Mouse (Mus musculus) kidney, postnatal 10 days (tissue): ENCODE measurements around the gene Gpr39.
"Not testable (repeated sequence)": the region's sequence is repeated elsewhere in the genome, so short reads cannot be mapped to it uniquely, and the experiment has no call there.

Source experiments
- DNase-seq: peaks from one replicate; pipeline ENCODE4 v3.0.0; 2021; ENCODE audit warnings: mixed read lengths

Gpr39 gene

DNA sequence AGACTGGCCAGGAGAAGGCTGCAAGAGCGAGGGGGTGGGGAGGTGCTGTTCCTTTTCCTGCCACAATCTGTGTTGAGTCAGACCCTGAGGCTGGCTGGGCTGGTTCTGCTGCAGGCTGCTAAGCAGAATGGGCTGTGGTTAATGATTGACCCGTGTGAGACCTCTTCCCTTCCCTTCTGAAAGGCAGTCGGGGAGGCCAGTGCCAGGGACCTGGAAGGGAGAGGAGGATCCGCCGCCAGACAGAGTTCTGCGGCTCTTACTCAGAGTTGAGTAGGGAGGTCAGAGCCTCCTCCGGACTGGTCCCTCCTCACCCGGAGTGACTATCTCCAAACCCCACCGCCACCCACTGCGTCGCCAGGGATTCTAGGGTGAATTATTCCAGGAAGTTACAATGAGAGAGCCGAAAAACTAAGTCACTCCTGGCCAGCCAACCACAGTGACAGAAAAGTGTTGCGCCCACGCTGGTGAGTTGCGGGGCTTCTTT, at the start of gene Gpr39:
Gene Gpr39 (plus strand): TSS at position 206 of the 484 bp plus-strand sequence.
- peak; percentile 86 for DNase-seq

DNA sequence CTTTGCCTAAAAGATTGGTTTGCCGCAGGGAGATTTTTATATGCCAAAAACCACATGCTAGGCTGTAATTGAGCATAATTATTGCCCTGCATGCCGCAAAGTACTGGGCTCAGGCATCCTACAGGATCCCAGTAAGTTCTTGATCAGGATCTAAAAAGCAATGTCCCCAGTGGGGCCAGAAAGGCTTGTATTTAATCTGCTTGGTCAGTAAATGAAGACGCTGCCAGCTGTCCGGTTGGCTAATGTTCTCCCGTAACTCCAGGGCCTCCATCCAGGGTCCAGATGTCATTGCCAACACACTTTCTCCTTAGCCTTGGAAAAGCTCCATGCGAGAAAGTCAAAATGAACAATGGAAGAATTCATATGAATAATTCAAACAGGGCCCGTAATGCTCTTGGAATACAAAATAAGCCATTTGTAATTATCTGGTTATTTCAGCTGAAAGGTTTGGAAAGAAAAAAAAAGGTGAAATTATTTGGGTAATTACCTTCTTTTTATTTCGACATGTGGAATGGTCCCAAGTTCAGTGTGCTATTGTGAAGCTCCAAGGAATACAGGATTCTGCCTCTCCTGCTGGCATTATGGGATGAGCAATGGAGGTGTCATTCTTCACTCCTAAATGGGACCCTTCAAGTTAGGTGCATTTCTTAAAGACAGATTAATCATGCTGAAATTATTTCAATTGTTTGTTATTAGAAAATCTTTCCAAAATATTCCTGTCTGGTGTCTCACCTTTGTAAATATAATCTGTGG, 37.1 kb upstream of the Gpr39 start:
- DNase-seq = no peak

DNA sequence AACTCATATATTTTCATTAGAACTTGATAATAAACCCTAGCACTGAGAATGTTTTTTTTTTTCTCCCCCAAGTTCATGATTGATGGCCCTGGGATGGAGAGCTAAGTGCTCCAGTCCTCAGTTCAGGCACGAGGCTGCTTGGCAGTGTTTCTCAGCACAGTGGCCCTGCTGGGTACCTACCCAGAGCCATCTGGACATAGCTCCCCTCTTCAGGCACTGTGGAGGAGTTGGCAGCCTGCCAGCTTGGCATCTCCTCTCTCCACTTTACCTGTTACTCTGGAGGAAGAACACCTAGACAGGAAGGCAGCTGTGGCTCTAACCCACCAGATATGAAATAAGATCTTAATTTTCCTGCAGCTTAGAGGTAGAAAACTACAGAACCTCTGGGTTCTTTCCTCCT, 33.2 kb upstream of the Gpr39 start:
- peak; percentile 10 for DNase-seq

DNA sequence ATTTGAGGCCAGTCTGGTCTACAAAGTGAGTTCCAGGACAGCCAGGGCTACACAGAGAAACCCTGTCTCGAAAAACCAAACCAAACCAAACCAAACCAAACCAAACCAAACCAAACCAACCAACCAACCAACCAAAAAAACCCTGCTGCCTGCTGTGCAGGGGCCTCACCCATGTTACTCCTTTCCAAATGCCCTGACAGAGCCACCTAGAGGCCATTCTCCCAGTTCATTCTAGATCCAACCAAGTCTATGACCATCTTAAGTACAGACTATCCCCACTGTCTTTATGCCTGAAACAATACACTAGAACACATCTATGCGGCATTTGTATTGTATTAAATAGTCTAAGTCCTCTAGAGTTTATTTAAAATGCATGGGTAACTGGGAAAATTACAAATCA, 30.0 kb upstream of the Gpr39 start:
- DNase-seq = not testable (repeated sequence)

DNA sequence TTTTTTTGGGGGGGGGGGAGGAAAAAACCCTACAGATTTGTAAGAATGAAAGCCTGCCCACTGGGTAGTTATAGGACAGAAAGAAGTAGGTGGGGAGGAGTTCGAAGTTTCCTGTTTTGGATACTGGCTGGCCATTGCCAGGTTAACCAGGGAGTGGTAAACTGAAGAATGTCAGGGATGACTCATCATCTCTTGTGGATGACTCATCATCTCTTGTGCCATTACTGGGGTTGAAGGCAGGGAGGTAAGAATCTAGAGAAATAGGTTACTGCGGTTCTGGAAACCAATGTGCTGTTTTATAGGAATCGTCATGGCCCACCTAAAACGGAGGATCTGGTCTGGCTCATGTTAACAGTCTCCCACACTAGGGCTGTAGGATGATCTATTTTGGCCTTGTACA, 28.8 kb upstream of the Gpr39 start:
- no peak for DNase-seq

DNA sequence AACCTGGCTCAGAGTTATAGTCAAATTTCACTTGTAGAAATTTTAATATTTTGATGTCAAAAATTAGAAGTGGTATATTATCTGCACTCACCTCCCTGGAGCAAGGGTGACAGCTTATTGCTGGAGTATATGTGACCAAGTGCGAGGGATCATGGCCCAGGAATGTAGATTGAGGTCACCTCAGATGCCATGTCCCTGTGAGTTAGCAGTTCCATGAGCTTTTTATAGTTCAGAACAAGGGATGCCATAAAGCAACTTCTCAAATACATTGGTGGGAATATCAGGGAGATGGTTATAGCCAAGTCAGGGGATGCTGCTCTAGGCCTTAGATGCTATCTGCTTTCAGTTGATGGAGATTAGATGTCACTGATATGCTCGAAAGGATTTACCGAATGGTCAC, 27.7 kb upstream of the Gpr39 start:
- DNase-seq = no peak

DNA sequence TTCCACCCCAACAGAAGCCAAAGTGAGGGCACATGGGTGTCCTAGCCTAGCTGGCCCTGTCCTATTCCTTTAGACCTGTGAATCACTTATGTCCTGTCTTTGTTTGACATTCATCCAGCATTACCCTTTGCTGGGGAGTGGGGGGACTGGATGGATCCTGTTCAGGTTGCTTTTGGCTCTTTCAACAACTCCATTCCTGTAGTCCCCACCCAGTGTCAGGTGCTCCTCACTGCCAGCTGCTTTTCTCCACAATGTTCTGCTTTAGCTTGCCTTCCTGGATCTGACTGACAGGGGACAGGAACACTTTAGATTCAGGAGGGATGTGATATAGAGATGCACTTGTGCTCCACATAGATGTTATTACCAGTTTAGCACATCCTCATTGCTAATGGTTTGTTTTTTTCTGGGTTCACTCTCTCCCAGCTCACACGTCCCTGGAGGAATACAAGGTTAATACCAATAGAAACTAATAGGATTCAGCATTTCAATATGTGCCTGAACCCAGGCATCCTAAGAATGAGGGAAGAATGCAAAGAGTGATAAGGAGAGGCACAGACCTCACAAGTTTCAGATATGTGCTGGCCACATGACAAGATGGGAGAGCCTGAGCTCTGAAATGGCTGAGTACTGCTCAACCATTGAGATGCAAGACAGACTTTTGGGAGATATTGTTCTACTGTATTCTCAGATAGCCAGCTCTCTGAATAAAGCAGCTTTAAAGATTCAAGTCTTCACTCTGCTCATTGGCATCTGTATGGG, 23.8 kb upstream of the Gpr39 start:
- no peak for DNase-seq

DNA sequence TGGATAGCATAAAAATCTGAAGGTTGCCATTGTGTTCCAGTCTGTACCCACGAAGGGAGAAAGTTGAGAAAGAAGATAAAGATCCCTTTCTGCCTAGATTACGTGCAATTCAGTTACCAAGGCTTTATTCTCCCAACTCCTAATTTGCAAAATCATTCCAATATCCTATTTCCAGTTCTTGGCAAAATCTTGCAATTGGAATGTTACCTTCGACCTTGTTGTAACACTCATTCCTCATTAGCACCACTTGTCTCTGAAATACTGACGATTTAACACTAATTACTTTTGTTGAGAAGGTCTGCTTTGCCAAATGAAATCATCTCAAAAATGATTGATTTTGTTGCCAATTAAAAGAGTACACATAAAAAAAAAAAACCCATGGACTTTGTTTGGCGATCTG, 19.4 kb upstream of the Gpr39 start:
- DNase-seq = no peak

DNA sequence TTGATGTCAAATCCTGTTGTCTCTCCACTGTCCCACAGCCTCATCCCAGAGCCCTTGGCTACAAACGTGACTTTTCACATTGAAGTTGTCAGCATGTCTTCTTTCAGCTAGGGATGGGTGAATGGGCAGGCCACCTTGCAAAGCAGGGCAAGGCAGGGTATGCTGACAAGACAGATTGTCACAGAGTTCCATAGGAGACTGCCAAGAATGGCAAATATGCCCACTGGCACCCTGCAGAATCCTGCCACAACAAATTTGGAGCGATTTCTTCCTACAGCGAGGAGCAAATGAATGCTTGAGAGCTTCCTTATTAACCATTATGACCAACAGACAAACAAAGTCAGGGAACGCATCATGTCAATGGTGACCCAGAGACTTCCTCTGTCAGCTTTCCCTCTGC, 16.6 kb upstream of the Gpr39 start:
- no peak for DNase-seq

DNA sequence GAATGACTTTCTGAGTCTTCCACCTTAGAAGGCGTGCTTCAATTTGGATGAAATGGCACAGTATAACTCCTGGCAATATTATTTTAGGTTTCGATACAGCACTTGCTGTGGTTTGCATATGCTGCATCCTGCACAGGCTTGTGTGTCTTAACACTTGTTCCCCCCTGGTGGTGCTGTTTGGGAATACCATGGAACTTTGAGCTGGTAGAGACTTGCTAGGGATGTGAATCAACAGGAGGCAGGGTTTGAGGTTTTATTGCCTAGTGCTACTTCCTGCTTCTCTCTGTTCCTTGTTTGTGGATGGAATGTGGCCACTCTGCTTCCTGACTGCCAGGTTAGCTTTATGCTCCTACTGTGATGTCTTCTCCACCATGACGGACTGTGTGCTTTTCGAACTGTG, 15.9 kb upstream of the Gpr39 start:
- DNase-seq = no peak

DNA sequence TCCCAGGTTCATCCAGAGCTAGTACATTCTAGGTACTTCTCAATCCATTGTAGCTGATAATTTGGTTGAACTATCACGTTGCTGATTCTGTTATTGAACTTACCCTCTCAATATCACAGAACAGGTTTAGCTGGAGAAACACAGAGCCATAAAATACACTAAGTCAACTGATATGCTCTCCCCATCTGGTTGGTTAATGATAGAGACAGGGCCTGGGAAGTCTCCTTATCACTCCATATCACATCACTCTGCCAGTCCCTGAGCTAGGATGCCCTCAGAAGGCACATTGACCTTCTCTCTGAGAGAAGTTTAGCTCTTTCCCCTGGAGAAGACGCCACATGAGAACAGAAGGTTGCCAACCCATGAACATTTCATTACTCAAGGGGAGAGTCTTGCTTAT, 14.7 kb upstream of the Gpr39 start:
- no peak for DNase-seq

DNA sequence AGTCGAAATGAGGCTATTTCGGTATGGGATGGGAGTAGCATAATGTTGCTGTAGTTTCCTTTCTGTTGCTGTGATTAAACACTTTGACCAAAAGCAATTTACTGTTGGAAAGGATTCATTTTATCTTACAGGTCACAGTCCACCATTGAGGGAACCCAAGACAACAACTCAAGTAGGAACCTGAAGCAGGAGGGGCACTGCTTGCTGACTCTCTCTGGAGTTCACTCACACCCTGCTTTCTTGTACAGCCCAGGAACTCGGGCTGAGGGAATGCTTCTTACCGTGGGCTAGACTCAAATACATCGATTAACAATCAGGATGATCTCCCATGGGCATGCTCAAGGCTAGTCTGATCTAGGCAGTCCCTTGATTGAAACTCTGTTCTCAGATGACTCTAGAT, 14.1 kb upstream of the Gpr39 start:
- no peak for DNase-seq

DNA sequence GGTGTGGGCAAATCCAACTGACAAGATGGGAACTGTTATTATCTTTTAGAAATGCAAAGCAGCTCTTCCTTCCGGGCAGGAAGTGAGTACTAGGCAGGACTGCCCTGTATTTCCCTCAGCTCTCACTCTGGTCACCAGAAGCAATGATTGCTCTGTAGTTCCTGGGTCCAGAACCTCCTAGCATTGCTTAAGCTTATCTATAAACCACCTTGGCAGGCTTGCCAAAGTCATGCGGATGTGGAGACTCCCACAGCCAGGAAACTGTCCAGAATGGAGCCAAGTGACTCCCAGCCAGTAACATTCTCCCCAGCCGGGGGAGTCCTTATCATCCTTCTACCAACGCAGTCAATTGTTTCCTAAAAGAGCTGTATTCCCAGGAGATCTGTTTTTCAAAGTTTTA, 13.7 kb upstream of the Gpr39 start:
- peak; percentile 45 for DNase-seq

DNA sequence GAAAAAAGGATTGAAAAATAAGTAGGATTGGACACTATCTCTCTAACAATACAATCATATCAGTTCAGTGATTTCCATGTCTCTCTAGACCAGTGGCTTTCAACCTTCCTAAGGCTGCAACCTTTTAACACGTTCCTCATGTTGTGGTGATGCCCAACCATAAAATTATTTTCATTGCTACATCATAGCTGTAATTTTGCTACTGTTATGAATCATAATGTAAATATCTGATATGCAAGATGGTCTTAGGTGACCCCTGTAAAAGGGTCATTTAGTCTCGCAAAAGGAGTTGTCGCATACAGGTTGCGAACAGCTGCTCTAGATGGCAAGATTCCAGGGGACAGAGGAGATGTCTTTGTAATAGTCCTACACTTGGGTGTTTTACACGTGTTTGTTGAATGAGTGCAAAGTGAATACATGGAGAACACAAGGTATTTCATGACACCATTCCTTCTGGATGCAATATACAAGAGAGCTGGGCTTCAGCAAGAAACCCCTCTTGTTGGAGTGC, 11.6 kb upstream of the Gpr39 start:
- no peak for DNase-seq

DNA sequence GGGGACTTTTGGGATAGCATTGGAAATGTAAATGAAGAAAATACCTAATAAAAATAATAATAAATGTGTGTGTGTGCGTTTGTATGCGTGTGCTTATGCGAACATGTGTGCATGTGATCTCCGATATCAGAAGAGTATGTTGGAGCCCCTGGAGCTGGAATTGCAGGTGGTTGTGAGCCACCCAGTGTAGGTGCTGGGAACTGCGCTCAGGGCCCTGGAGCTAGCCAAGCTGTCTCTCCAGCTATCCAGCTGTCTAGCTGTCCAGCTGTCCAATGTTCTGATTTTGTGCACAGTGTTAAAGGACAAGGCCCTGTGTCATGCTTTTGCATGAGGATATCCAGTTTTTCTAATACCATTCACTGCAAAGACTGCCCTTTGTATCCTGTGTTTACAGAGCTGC, 7.8 kb upstream of the Gpr39 start:
- DNase-seq = peak; percentile 22

DNA sequence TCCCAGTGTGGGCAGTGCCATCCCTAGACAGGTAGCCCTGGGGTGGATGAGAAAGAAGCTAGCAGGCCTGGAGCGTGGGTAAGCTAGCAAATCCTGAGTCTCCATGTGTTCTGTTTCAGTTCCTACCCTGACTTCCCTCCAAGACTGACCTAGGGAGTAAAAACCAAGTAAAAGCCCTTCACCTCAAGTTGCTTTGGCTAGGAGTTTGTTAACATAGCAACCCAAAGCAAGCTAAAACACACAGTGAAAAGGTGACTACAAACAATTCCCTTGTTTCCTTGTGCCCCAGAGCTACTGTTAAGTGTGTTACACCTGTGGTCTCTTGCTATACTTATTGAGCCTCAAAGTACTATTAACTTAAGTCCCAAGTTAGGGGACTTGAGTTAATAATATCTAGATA, 1.6 kb upstream of the Gpr39 start:
- no peak for DNase-seq

DNA sequence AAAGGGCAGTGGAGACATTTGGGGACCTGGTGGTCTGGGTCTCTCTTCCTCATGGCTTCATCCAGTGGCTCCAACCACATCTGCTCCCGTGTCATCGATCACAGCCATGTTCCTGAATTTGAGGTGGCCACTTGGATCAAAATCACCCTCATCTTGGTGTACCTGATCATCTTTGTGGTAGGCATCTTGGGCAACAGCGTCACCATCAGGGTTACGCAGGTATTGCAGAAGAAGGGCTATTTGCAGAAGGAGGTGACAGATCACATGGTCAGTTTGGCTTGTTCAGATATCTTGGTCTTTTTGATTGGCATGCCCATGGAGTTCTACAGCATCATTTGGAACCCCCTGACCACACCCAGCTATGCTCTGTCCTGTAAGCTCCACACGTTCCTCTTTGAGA, 491 bp downstream of the Gpr39 start:
- peak; percentile 20 for DNase-seq

DNA sequence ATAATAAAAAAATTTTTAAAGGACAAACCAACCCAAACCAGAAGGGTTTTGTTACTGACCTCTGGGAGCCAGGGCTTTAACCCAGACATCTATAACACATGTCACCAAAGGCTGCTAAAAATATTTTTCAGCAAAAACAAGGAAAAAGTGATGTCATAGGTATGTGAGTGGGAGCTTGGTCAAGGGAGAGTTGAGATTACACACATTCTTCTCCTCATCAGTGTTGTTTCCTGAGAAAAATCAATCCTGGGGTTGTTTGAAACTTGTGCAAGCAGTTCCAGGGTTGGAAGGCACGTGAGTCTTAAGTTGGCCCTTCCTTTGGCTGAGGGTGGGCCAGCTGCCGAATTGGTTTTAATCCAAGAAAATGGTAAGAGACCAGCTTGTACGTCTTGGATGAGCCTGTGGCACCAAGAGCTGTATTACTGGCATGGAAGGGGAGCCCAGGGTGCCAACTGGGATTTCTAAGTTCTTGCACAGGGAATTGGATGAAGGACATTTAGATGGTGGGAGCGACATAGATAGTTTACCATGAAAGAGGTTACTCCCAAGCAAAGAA, 2.8 kb downstream of the Gpr39 start:
- DNase-seq = no peak

DNA sequence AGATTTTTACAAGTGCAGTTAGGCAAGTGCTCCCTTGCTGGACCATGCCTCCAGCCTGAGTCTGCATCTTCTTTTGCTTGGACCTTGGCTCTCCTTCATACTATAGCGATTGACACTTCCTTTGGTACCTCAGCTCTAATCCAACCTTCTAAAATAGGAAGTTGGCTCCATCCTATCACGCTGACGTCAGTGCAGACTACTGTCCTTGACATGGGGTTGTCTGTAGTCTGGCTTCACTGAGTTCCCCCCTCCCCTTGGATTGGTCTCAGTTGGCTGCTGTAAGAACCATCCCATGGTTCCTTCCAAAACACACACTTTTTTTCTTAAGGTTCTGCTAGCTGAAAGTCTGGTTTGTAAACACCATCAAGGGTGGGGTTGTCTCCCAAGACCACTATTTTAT, 7.6 kb downstream of the Gpr39 start:
- DNase-seq = no peak

DNA sequence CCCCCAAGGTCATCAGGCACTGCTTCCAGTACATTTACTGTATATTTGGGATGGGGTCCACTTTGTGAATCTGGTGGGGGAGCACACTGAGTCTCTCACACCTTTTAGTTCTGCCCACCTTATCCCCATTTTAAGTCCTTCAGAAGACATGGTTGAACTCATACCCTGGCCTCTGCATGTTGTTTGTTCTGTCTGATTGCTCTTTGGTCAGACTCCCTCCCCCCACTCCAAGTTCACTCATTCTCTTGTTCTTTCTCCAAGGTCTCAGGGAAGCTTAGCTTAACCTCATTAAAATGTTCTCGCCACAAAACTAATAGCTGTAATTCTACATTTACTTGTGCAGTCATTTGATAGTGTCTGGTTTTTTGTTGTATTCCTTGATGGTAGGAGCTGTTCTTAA, 8.5 kb downstream of the Gpr39 start:
- DNase-seq = no peak

DNA sequence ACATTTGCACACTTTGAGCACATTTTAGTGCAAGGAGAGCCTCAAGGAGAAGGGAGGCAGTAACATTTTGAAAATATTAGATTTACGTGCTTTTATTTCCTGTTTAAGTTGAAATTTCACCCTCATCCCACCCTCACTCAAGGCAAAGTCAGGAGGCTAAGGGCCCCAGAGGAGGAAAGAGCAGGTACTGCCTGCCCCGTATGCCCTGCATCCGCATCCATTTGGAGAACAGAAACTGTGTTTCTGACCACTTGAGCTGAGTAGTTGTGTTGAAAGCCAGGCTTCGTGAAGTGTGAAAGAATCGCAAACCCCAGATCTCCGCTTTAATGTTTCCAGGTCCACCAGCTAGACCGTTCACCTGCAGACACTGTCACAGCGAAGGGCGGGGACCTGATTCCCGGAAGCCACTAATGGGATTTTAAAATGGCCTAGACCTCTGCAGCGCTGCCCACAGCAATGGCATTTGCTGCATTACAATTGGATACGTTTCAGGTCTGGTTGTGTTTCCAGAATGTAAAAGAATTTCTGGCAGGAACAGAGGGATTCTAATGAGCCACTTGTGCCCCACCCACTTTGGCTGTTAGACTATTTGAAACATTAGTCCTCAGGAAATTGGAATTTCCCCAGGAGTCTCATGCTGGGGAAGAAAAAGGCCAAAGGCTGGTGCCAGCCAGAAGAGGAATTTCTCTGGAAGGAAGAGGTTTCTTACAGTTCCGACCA, 11.1 kb downstream of the Gpr39 start:
- DNase-seq = no peak

DNA sequence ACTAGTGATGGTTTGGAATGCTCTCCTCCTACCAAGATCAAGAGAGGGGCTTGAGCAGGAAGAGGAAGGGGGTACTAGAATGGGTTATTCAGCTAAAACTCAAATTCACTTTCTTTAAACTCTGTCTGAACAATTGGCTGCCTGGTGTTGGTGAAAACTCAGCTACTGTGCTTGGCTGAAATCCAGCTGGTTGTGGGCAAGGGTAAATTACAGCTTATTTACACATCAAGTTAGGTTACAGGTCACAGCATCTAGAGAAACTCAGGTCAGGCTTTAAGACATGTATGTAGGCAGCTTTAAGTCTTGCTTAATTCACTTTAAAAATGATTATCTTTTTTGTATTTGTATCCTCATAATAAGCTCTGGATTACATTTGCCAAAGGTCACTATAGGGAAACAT, 16.7 kb downstream of the Gpr39 start:
- DNase-seq = peak; percentile 22

DNA sequence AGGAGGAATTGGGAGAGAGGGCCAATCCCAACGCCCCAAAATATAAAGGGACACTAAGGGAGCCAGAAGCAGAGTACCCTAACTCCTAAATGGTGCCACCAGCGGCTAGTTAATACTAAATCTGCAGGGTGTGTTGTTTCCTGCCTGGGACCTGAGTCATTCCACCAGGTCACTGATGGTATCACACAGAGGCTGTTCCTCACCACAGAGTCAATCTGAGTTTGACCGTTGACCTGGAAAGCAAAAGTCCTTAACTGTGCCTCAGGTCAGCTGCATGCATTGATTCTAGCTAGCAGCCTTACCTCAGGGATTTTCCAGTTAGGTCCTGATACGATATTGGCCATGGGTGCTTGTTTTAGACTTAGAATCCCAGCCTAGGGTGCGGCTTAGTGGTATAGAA, 17.5 kb downstream of the Gpr39 start:
- no peak for DNase-seq
